Mouse (Mus musculus) cortical plate, adult 2 months (tissue): ENCODE measurements around the gene Ugt2a3. TPM values are rescaled to one million over a fixed set of nuclear protein-coding genes. Genes with fewer than 3 reads are reported as not detected.
"Not testable (repeated sequence)": the region's sequence is repeated elsewhere in the genome, so short reads cannot be mapped to it uniquely, and the experiment has no call there.

Experiments used
- H3K27ac ChIP-seq: fragments of 200-500 bp; 2 replicates; pipeline ENCODE4 v1.5.1; 2012; ENCODE audit warnings: low read length, control low read depth, inconsistent platforms; ENCODE audit not compliant: insufficient read depth
- H3K4me1 ChIP-seq: fragments of 200-500 bp; 2 replicates; pipeline ENCODE4 v1.6.1; 2011; ENCODE audit warnings: low read length; ENCODE audit not compliant: control insufficient read depth, insufficient read depth
- H3K4me3 ChIP-seq: fragments of 200-500 bp; 2 replicates; pipeline ENCODE4 v1.5.1; 2011; ENCODE audit warnings: mild to moderate bottlenecking, low read length, control low read depth; ENCODE audit not compliant: insufficient read depth
- CTCF ChIP-seq: fragments of 200-500 bp; IDR thresholded peaks from 2 replicates; pipeline ENCODE4 v1.5.1; 2011; ENCODE audit warnings: mild to moderate bottlenecking, control low read depth, low read length; ENCODE audit not compliant: insufficient read depth; ENCODE audit errors: extremely low read depth
- POLR2A ChIP-seq: fragments of 200-500 bp; IDR thresholded peaks from 2 replicates; pipeline ENCODE4 v1.6.1; 2011; ENCODE audit warnings: mild to moderate bottlenecking, low read length, control low read depth; ENCODE audit not compliant: insufficient read depth; ENCODE audit errors: extremely low read depth
- polyA plus RNA-seq: library from polyadenylated mRNA; depleted of rRNA; stranded (reverse); fragments of >200 nt; gene quantifications from 2 replicates; pipeline ENCODE4 v1.2.3, GENCODE M21; 2012; rRNA removed

The Ugt2a3 gene
- not detected in 2 replicates for polyA plus RNA-seq

GRCm38 (mm10) chr5:87336961-87337697, at the start of gene Ugt2a3:
TSS of gene Ugt2a3 (minus strand) at chr5:87337195.
- Histone ChIP-seq H3K27ac (no peak within 1 kb of the TSS), H3K4me1 (no peaks in the 10 kb centered on the region), H3K4me3 (no peak within 1 kb of the TSS)
- TF ChIP-seq POLR2A (no peak), CTCF (no peak)

GRCm38 (mm10) chr5:87380234-87380633, 43.2 kb upstream of the Ugt2a3 start:
- H3K4me3 ChIP-seq = no peak overlapping the region
- TF ChIP-seq POLR2A (no peak), CTCF (no peak)
- no peaks in the 10 kb centered on the region for H3K4me1 ChIP-seq
- no peak overlapping the region for H3K27ac ChIP-seq

- Histone ChIP-seq H3K4me3 (no peak overlapping the region), H3K4me1 (no peaks in the 10 kb centered on the region), H3K27ac (no peak overlapping the region)
- TF ChIP-seq CTCF = no peak
- no peak for TF ChIP-seq POLR2A
Measured at GRCm38 (mm10) chr5:87379825-87380224, 42.8 kb upstream of the Ugt2a3 start.

- Histone ChIP-seq H3K27ac (no peak overlapping the region), H3K4me3 (no peak overlapping the region), H3K4me1 (no peaks in the 10 kb centered on the region)
- no peak for TF ChIP-seq POLR2A
- TF ChIP-seq CTCF = no peak
Measured at GRCm38 (mm10) chr5:87375874-87376383, 38.9 kb upstream of the Ugt2a3 start.

GRCm38 (mm10) chr5:87373502-87373863, 36.5 kb upstream of the Ugt2a3 start:
- no peak overlapping the region for H3K27ac ChIP-seq
- H3K4me1 ChIP-seq = no peaks in the 10 kb centered on the region
- no peak for TF ChIP-seq CTCF
- no peak overlapping the region for H3K4me3 ChIP-seq

GRCm38 (mm10) chr5:87372788-87373501, 36.0 kb upstream of the Ugt2a3 start:
- not testable (repeated sequence) for H3K4me1 ChIP-seq, H3K27ac ChIP-seq, H3K4me3 ChIP-seq

GRCm38 (mm10) chr5:87350350-87350749, 13.4 kb upstream of the Ugt2a3 start:
- no peak overlapping the region for H3K27ac ChIP-seq
- TF ChIP-seq POLR2A = no peak
- TF ChIP-seq CTCF = no peak
- no peaks in the 10 kb centered on the region for H3K4me1 ChIP-seq
- H3K4me3 ChIP-seq = no peak overlapping the region

- H3K4me3 ChIP-seq, H3K4me1 ChIP-seq, H3K27ac ChIP-seq: not testable (repeated sequence)
Measured at GRCm38 (mm10) chr5:87349150-87349549, 12.2 kb upstream of the Ugt2a3 start.

GRCm38 (mm10) chr5:87347479-87348078, 10.6 kb upstream of the Ugt2a3 start:
- not testable (repeated sequence) for H3K27ac ChIP-seq, H3K4me3 ChIP-seq, H3K4me1 ChIP-seq

- H3K4me1 ChIP-seq = no peaks in the 10 kb centered on the region
- no peak overlapping the region for H3K4me3 ChIP-seq
- H3K27ac ChIP-seq = no peak overlapping the region
- TF ChIP-seq CTCF = no peak
- TF ChIP-seq POLR2A = no peak
Measured at GRCm38 (mm10) chr5:87340461-87340860, 3.5 kb upstream of the Ugt2a3 start.
